Mouse (Mus musculus): ENCODE measurements around the gene Paxx. TPM values are rescaled to one million over a fixed set of nuclear protein-coding genes. Genes with fewer than 3 reads are reported as not detected.
"Not testable (repeated sequence)": the region's sequence is repeated elsewhere in the genome, so short reads cannot be mapped to it uniquely, and the experiment has no call there.

Paxx gene
- polyA plus RNA-seq, 1 experiment from 2014 or later: 48.6 TPM

GRCm38 (mm10) chr2:25417426-25417825 lies 43.5 kb downstream of the Paxx start:
- H3K27ac ChIP-seq (replicated peaks): no peak overlapping the region
- no peaks in the 10 kb centered on the region for H3K9me3 ChIP-seq
- H3K4me1 ChIP-seq: no peaks in the 10 kb centered on the region
- ATAC-seq (ENCODE audit: low FRiP score, low read depth): no peak
- H3K9ac ChIP-seq (replicated peaks): no peak overlapping the region; the same call in 1 of the 2 replicates
- H3K27me3 ChIP-seq: peaks cover 5% of the 10 kb centered on the region; the same call in 1 of the 2 replicates
- 9% methylated on average over 3 of the region's 3 CpGs for WGBS
- no peaks in the 10 kb centered on the region for H3K36me3 ChIP-seq
- H3K4me2 ChIP-seq (replicated peaks): no peak overlapping the region
- H3K4me3 ChIP-seq: no peak overlapping the region

GRCm38 (mm10) chr2:25413436-25413835 lies 47.5 kb downstream of the Paxx start:
- not testable (repeated sequence) for H3K4me1 ChIP-seq; H3K27ac ChIP-seq (replicated peaks); H3K27me3 ChIP-seq; ATAC-seq (ENCODE audit: low FRiP score, low read depth); H3K9me3 ChIP-seq; H3K4me2 ChIP-seq (replicated peaks); H3K4me3 ChIP-seq; H3K9ac ChIP-seq (replicated peaks)
- peaks cover 22% of the 10 kb centered on the region for H3K36me3 ChIP-seq

- no peaks in the 10 kb centered on the region for H3K27me3 ChIP-seq
- H3K4me2 ChIP-seq (replicated peaks): no peak overlapping the region
- 88% methylated on average over 10 of the region's 10 CpGs for WGBS
- H3K9me3 ChIP-seq: no peaks in the 10 kb centered on the region
- no peak overlapping the region for H3K27ac ChIP-seq (replicated peaks)
- H3K4me3 ChIP-seq: no peak overlapping the region
- H3K9ac ChIP-seq (replicated peaks): no peak overlapping the region
- H3K36me3 ChIP-seq: peaks cover 45% of the 10 kb centered on the region
- no peak for ATAC-seq (ENCODE audit: low FRiP score, low read depth)
- H3K4me1 ChIP-seq: peaks cover 9% of the 10 kb centered on the region
These were observed 52.0 kb downstream of the Paxx start for GRCm38 (mm10) chr2:25408908-25409307.

Small RNAs within 50 kb of the gene (microRNA-seq; reads per million reads assigned to microRNA genes)
- not detected for gene Mir3087

Other genes with a start within 250 kb of the Paxx start
- gene Nelfb, start 249.6 kb downstream of the Paxx start, polyA plus RNA-seq (2016; fragmentation: Nextera tagmentation; extraction: Ambion mirVana): 118 and 123 TPM in 2 replicates
- not detected in 2 replicates for gene Stpg3, start 246.5 kb downstream of the Paxx start, polyA plus RNA-seq (2016; fragmentation: Nextera tagmentation; extraction: Ambion mirVana)
- gene Fam166a, start 242.3 kb downstream of the Paxx start, polyA plus RNA-seq (2016; fragmentation: Nextera tagmentation; extraction: Ambion mirVana): 0.21 and 1.6 TPM in 2 replicates
- gene Tubb4b, start 236.4 kb downstream of the Paxx start, polyA plus RNA-seq (2016; fragmentation: Nextera tagmentation; extraction: Ambion mirVana): 460 and 476 TPM in 2 replicates
- gene Slc34a3, start 226.7 kb downstream of the Paxx start, polyA plus RNA-seq (2016; fragmentation: Nextera tagmentation; extraction: Ambion mirVana): not detected in 2 replicates
- not detected in 2 replicates for gene Rnf224, start 224.3 kb downstream of the Paxx start, polyA plus RNA-seq (2016; fragmentation: Nextera tagmentation; extraction: Ambion mirVana)
- gene Rnf208, start 218.8 kb downstream of the Paxx start, polyA plus RNA-seq (2016; fragmentation: Nextera tagmentation; extraction: Ambion mirVana): 31.9 and 35.3 TPM in 2 replicates
- not detected in 2 replicates for gene Cysrt1, start 218.6 kb downstream of the Paxx start, polyA plus RNA-seq (2016; fragmentation: Nextera tagmentation; extraction: Ambion mirVana)
- gene AL732309.1, start 214.2 kb downstream of the Paxx start, polyA plus RNA-seq (2016; fragmentation: Nextera tagmentation; extraction: Ambion mirVana): 5.1 and 5.2 TPM in 2 replicates
- gene Tmem203, start 205.7 kb downstream of the Paxx start, polyA plus RNA-seq (2016; fragmentation: Nextera tagmentation; extraction: Ambion mirVana): 20.6 and 23.6 TPM in 2 replicates
- gene Tprn, start 198.5 kb downstream of the Paxx start, polyA plus RNA-seq (2016; fragmentation: Nextera tagmentation; extraction: Ambion mirVana): 10.1 and 10.2 TPM in 2 replicates
- 210 and 216 TPM in 2 replicates for gene Ssna1, start 188.7 kb downstream of the Paxx start, polyA plus RNA-seq (2016; fragmentation: Nextera tagmentation; extraction: Ambion mirVana)
- 143 and 144 TPM in 2 replicates for gene Anapc2, start 188.6 kb downstream of the Paxx start, polyA plus RNA-seq (2016; fragmentation: Nextera tagmentation; extraction: Ambion mirVana)
- not detected in 2 replicates for gene Tmem210, start 172.9 kb downstream of the Paxx start, polyA plus RNA-seq (2016; fragmentation: Nextera tagmentation; extraction: Ambion mirVana)
- gene Lrrc26, start 171.2 kb downstream of the Paxx start, polyA plus RNA-seq (2016; fragmentation: Nextera tagmentation; extraction: Ambion mirVana): not detected in 2 replicates
- gene Grin1, start 141.9 kb downstream of the Paxx start, polyA plus RNA-seq (2016; fragmentation: Nextera tagmentation; extraction: Ambion mirVana): 6.1 and 8.2 TPM in 2 replicates
- gene Man1b1, start 128.8 kb downstream of the Paxx start, polyA plus RNA-seq (2016; fragmentation: Nextera tagmentation; extraction: Ambion mirVana): 72.2 and 72.9 TPM in 2 replicates
- gene Dpp7, start 104.7 kb downstream of the Paxx start, polyA plus RNA-seq (2016; fragmentation: Nextera tagmentation; extraction: Ambion mirVana): 19.5 and 20.5 TPM in 2 replicates
- 2.9 and 7.4 TPM in 2 replicates for gene Uap1l1, start 95.4 kb downstream of the Paxx start, polyA plus RNA-seq (2016; fragmentation: Nextera tagmentation; extraction: Ambion mirVana)
- 52.1 and 52.3 TPM in 2 replicates for gene Sapcd2, start 88.8 kb downstream of the Paxx start, polyA plus RNA-seq (2016; fragmentation: Nextera tagmentation; extraction: Ambion mirVana)
- gene Entpd2, start 65.2 kb downstream of the Paxx start, polyA plus RNA-seq (2016; fragmentation: Nextera tagmentation; extraction: Ambion mirVana): 0.20 TPM in 2 replicates
- gene Npdc1, start 61.7 kb downstream of the Paxx start, polyA plus RNA-seq (2016; fragmentation: Nextera tagmentation; extraction: Ambion mirVana): 216 and 221 TPM in 2 replicates
- 0.09 TPM in 1 of 2 replicates, not detected in the other for gene Fut7, start 37.8 kb downstream of the Paxx start, polyA plus RNA-seq (2016; fragmentation: Nextera tagmentation; extraction: Ambion mirVana)
- 9.4 and 10.3 TPM in 2 replicates for gene Abca2, start 32.4 kb downstream of the Paxx start, polyA plus RNA-seq (2016; fragmentation: Nextera tagmentation; extraction: Ambion mirVana)
- 2.5 and 2.9 TPM in 2 replicates for gene Clic3, start 4.3 kb downstream of the Paxx start, polyA plus RNA-seq (2016; fragmentation: Nextera tagmentation; extraction: Ambion mirVana)
- 1.5 and 1.8 TPM in 2 replicates for gene Ptgds, start 9.0 kb upstream of the Paxx start, polyA plus RNA-seq (2016; fragmentation: Nextera tagmentation; extraction: Ambion mirVana)
- not detected in 2 replicates for gene Lcn12, start 32.8 kb upstream of the Paxx start, polyA plus RNA-seq (2016; fragmentation: Nextera tagmentation; extraction: Ambion mirVana)
- 104 and 112 TPM in 2 replicates for gene Fbxw5, start 39.7 kb upstream of the Paxx start, polyA plus RNA-seq (2016; fragmentation: Nextera tagmentation; extraction: Ambion mirVana)
- 5.1 and 5.3 TPM in 2 replicates for gene C8g, start 40.6 kb upstream of the Paxx start, polyA plus RNA-seq (2016; fragmentation: Nextera tagmentation; extraction: Ambion mirVana)
- 32.3 and 32.4 TPM in 2 replicates for gene Traf2, start 85.8 kb upstream of the Paxx start, polyA plus RNA-seq (2016; fragmentation: Nextera tagmentation; extraction: Ambion mirVana)
- gene Edf1, start 96.8 kb upstream of the Paxx start, polyA plus RNA-seq (2016; fragmentation: Nextera tagmentation; extraction: Ambion mirVana): 362 and 366 TPM in 2 replicates
- gene Mamdc4, start 113.8 kb upstream of the Paxx start, polyA plus RNA-seq (2016; fragmentation: Nextera tagmentation; extraction: Ambion mirVana): 5.1 and 7.2 TPM in 2 replicates
- 166 and 173 TPM in 2 replicates for gene Phpt1, start 114.1 kb upstream of the Paxx start, polyA plus RNA-seq (2016; fragmentation: Nextera tagmentation; extraction: Ambion mirVana)
- gene Ajm1, start 120.7 kb upstream of the Paxx start, polyA plus RNA-seq (2016; fragmentation: Nextera tagmentation; extraction: Ambion mirVana): 1.8 and 1.9 TPM in 2 replicates
- 69.3 and 71.0 TPM in 2 replicates for gene Rabl6, start 147.4 kb upstream of the Paxx start, polyA plus RNA-seq (2016; fragmentation: Nextera tagmentation; extraction: Ambion mirVana)
- gene Ccdc183, start 156.6 kb upstream of the Paxx start, polyA plus RNA-seq (2016; fragmentation: Nextera tagmentation; extraction: Ambion mirVana): 0.20 and 0.36 TPM in 2 replicates
- gene Tmem141, start 160.9 kb upstream of the Paxx start, polyA plus RNA-seq (2016; fragmentation: Nextera tagmentation; extraction: Ambion mirVana): 15.4 and 20.7 TPM in 2 replicates
- 1.6 and 2.2 TPM in 2 replicates for gene Fcna, start 166.9 kb upstream of the Paxx start, polyA plus RNA-seq (2016; fragmentation: Nextera tagmentation; extraction: Ambion mirVana)
- gene Lcn8, start 192.0 kb upstream of the Paxx start, polyA plus RNA-seq (2016; fragmentation: Nextera tagmentation; extraction: Ambion mirVana): not detected in 2 replicates
- gene Lcn5, start 196.9 kb upstream of the Paxx start, polyA plus RNA-seq (2016; fragmentation: Nextera tagmentation; extraction: Ambion mirVana): not detected in 2 replicates
- not detected in 2 replicates for gene Lcn6, start 215.7 kb upstream of the Paxx start, polyA plus RNA-seq (2016; fragmentation: Nextera tagmentation; extraction: Ambion mirVana)
- gene Lcn10, start 221.6 kb upstream of the Paxx start, polyA plus RNA-seq (2016; fragmentation: Nextera tagmentation; extraction: Ambion mirVana): not detected in 2 replicates
- not detected in 2 replicates for gene Obp2a, start 238.9 kb upstream of the Paxx start, polyA plus RNA-seq (2016; fragmentation: Nextera tagmentation; extraction: Ambion mirVana)
- gene Bmyc, start 245.6 kb upstream of the Paxx start, polyA plus RNA-seq (2016; fragmentation: Nextera tagmentation; extraction: Ambion mirVana): 76.1 and 78.5 TPM in 2 replicates

All from midbrain, embryonic 12.5 days (tissue).